Comparison of ENCODE assay signal across 14 mouse cellular contexts in genomic region chr9:14718332-14718691, GRCm38 (mm10). TPM values are rescaled to one million over a fixed set of nuclear protein-coding genes. Genes with fewer than 3 reads are reported as not detected.
DNase-seq lines count a peak whose midpoint lies in the region; ATAC-seq and TF ChIP-seq lines count a peak whose summit lies in the region.
"Had no signal": no experiment of that assay in that cellular context is flagged by ENCODE, and none has a peak within 500 bp of the region (broad histone marks: within the 10 kb centered on the region; RNA-seq: fewer than 3 reads in every experiment).

No protein-coding gene starts in this region.

- H3K4me2 ChIP-seq in intestine, embryonic 14.5 days (ENCODE audit: low read length) = peak overlapping the region; percentile 13
- no peak overlapping the region for H3K4me2 ChIP-seq in intestine, embryonic 15.5 days (replicated peaks)
- peak overlapping the region; percentile 38 for H3K4me2 ChIP-seq in intestine, embryonic 16.5 days (ENCODE audit: low read depth, low read length)
- H3K4me2 ChIP-seq in stomach, embryonic 16.5 days (ENCODE audit: low read depth, low read length) = peak overlapping the region; percentile 41
- H3K4me2 ChIP-seq: embryonic facial prominence, embryonic 13.5 days had no signal

- H3K36me3 ChIP-seq in intestine, embryonic 14.5 days (ENCODE audit: control insufficient read depth, insufficient read depth, low read length) = no peaks in the 10 kb centered on the region
- H3K36me3 ChIP-seq in intestine, embryonic 15.5 days = no peaks in the 10 kb centered on the region
- no peaks in the 10 kb centered on the region for H3K36me3 ChIP-seq in testis, adult 2 months (ENCODE audit: control insufficient read depth, insufficient read depth, low read length)
- no peaks in the 10 kb centered on the region for H3K36me3 ChIP-seq in intestine, embryonic 16.5 days (ENCODE audit: control insufficient read depth, insufficient read depth, low read length)
- no peaks in the 10 kb centered on the region for H3K36me3 ChIP-seq in stomach, embryonic 16.5 days (ENCODE audit: control insufficient read depth, insufficient read depth, low read length)
- H3K36me3 ChIP-seq: embryonic facial prominence, embryonic 13.5 days had no signal

- H3K27me3 ChIP-seq in intestine, embryonic 14.5 days (replicated peaks; ENCODE audit: control insufficient read depth, insufficient read depth, low read length) = no peaks in the 10 kb centered on the region
- no peaks in the 10 kb centered on the region for H3K27me3 ChIP-seq in intestine, embryonic 15.5 days (replicated peaks)
- no peaks in the 10 kb centered on the region for H3K27me3 ChIP-seq in testis, adult 2 months (ENCODE audit: control insufficient read depth, insufficient read depth, low read length)
- H3K27me3 ChIP-seq in intestine, embryonic 16.5 days (replicated peaks; ENCODE audit: control insufficient read depth, insufficient read depth, low read length) = no peaks in the 10 kb centered on the region
- H3K27me3 ChIP-seq in stomach, embryonic 16.5 days (ENCODE audit: control insufficient read depth, insufficient read depth, low read length) = no peaks in the 10 kb centered on the region
- H3K27me3 ChIP-seq: embryonic facial prominence, embryonic 13.5 days had no signal

- no peak for TF ChIP-seq CTCF in testis, adult 2 months (IDR thresholded peaks at IDR 0.05; ENCODE audit: control insufficient read depth, insufficient read depth, insufficient replicate concordance, low read depth, low read length)
- TF ChIP-seq CTCF in left cerebral cortex, adult 2 months (IDR thresholded peaks at IDR 0.05) = no peak

- no peaks in the 10 kb centered on the region; the same call in 1 of the 2 replicates for H3K4me1 ChIP-seq in intestine, embryonic 14.5 days (replicated peaks; ENCODE audit: control insufficient read depth, insufficient read depth, low read length)
- 0 out of 2 replicates have a peak, but pooled peaks cover 2% of the 10 kb centered on the region for H3K4me1 ChIP-seq in intestine, embryonic 15.5 days (replicated peaks)
- peaks cover 2% of the 10 kb centered on the region; the same call in 1 of the 2 replicates for H3K4me1 ChIP-seq in testis, adult 2 months (ENCODE audit: control insufficient read depth, insufficient read depth, low read length)
- H3K4me1 ChIP-seq in intestine, embryonic 16.5 days (ENCODE audit: control insufficient read depth, insufficient read depth, low read length) = peaks cover 4% of the 10 kb centered on the region
- peaks cover 11% of the 10 kb centered on the region; the same call in 1 of the 2 replicates for H3K4me1 ChIP-seq in stomach, embryonic 16.5 days (ENCODE audit: control insufficient read depth, insufficient read depth, low read length)
- H3K4me1 ChIP-seq: embryonic facial prominence, embryonic 13.5 days had no signal

- TF ChIP-seq POLR2A in testis, adult 2 months (IDR thresholded peaks at IDR 0.05; ENCODE audit: control insufficient read depth, low read depth, low read length) = no peak

- ATAC-seq in intestine, embryonic 14.5 days (replicated peaks; ENCODE audit: low FRiP score, low TSS enrichment, low read depth) = no peak
- no peak for ATAC-seq in intestine, embryonic 15.5 days
- ATAC-seq in intestine, embryonic 16.5 days = no peak
- no peak for ATAC-seq in stomach, embryonic 16.5 days (ENCODE audit: insufficient read depth, low FRiP score)

- no peaks in the 10 kb centered on the region for H3K9me3 ChIP-seq in intestine, embryonic 14.5 days (ENCODE audit: control insufficient read depth, low read length)
- H3K9me3 ChIP-seq in intestine, embryonic 15.5 days = no peaks in the 10 kb centered on the region
- H3K9me3 ChIP-seq in intestine, embryonic 16.5 days (ENCODE audit: control insufficient read depth, low read length) = no peaks in the 10 kb centered on the region
- no peaks in the 10 kb centered on the region for H3K9me3 ChIP-seq in stomach, embryonic 16.5 days (replicated peaks; ENCODE audit: control insufficient read depth, low read length)
- H3K9me3 ChIP-seq: embryonic facial prominence, embryonic 13.5 days had no signal

- intact Hi-C loops in left cerebral cortex, adult 2 months (cut with DNase I) = no loop called here

- H3K4me3 ChIP-seq in intestine, embryonic 14.5 days (ENCODE audit: low read depth, low read length) = no peak overlapping the region
- H3K4me3 ChIP-seq in intestine, embryonic 15.5 days (replicated peaks) = no peak overlapping the region
- H3K4me3 ChIP-seq in testis, adult 2 months (ENCODE audit: control insufficient read depth, low read depth, low read length) = peak overlapping the region; percentile 41
- H3K4me3 ChIP-seq in intestine, embryonic 16.5 days (ENCODE audit: low read length) = no peak overlapping the region
- peak overlapping the region; percentile 30; the same call in 1 of the 2 replicates for H3K4me3 ChIP-seq in stomach, embryonic 16.5 days (replicated peaks; ENCODE audit: low read length)
- H3K4me3 ChIP-seq in left cerebral cortex, adult 2 months = no peak overlapping the region
- H3K4me3 ChIP-seq: embryonic facial prominence, embryonic 13.5 days had no signal

- H3K27ac ChIP-seq in intestine, embryonic 14.5 days (ENCODE audit: low read depth) = 0 out of 2 replicates have a peak overlapping the region, but pooled peaks have one; percentile 33
- no peak overlapping the region for H3K27ac ChIP-seq in intestine, embryonic 15.5 days
- no peak overlapping the region for H3K27ac ChIP-seq in testis, adult 2 months (ENCODE audit: control insufficient read depth, insufficient read depth, low read depth, low read length)
- no peak overlapping the region for H3K27ac ChIP-seq in intestine, embryonic 16.5 days (ENCODE audit: low read length)
- H3K27ac ChIP-seq in stomach, embryonic 16.5 days (ENCODE audit: low read length) = no peak overlapping the region
- no peak overlapping the region for H3K27ac ChIP-seq in left cerebral cortex, adult 2 months
- H3K27ac ChIP-seq: embryonic facial prominence, embryonic 13.5 days had no signal

- DNase-seq in intestine, embryonic 14.5 days (ENCODE audit: low spot score) = no peak
- DNase-seq in testis, postnatal 10 days (ENCODE audit: low spot score) = no peak
- DNase-seq in cerebellum, adult 8-10 months = no peak
- DNase-seq in left cerebral cortex, adult 2 months (ENCODE audit: extremely low spot score in 1 of 2, low spot score in 2 of 2) = no peak
- DNase-seq: forebrain, postnatal 0 days; right cerebral cortex, postnatal 4 days; thymus, postnatal 14 days had no signal

- 0 out of 2 replicates have a peak overlapping the region, but pooled peaks have one; percentile 20 for H3K9ac ChIP-seq in intestine, embryonic 14.5 days (ENCODE audit: low read length)
- no peak overlapping the region for H3K9ac ChIP-seq in intestine, embryonic 15.5 days
- H3K9ac ChIP-seq in intestine, embryonic 16.5 days (ENCODE audit: low read depth, low read length) = no peak overlapping the region
- no peak overlapping the region for H3K9ac ChIP-seq in stomach, embryonic 16.5 days (ENCODE audit: low read length)
- H3K9ac ChIP-seq: embryonic facial prominence, embryonic 13.5 days; forebrain, postnatal 0 days had no signal

RNA-seq across cellular contexts. Expression of gene Piwil4, which starts 22.2 kb away (rescaled TPM):
- 0.13 and 0.49 TPM in 2 replicates for polyA plus RNA-seq in intestine, embryonic 14.5 days (2014; fragmentation: Nextera tagmentation; extraction: Ambion mirVana)
- polyA plus RNA-seq in intestine, embryonic 15.5 days (2015; fragmentation: Nextera tagmentation; extraction: Ambion mirVana) = 0.20 and 0.28 TPM in 2 replicates
- 0.56 and 0.66 TPM in 2 replicates for polyA plus RNA-seq in testis, adult 2 months (2012; rRNA removed)
- polyA plus RNA-seq in intestine, embryonic 16.5 days (2015; fragmentation: Nextera tagmentation; extraction: Ambion mirVana) = 0.21 TPM in 2 replicates
- polyA plus RNA-seq in stomach, embryonic 16.5 days (2015; fragmentation: Nextera tagmentation; extraction: Ambion mirVana) = 0.07 and 0.15 TPM in 2 replicates
- total RNA-seq in left cerebral cortex, adult 2 months (2021) = not detected
- polyA plus RNA-seq: embryonic facial prominence, embryonic 13.5 days had no signal

RNA-seq across cellular contexts. Expression of gene Fut4, which starts 33.9 kb away (rescaled TPM):
- polyA plus RNA-seq in intestine, embryonic 14.5 days (2014; fragmentation: Nextera tagmentation; extraction: Ambion mirVana) = 6.5 and 6.7 TPM in 2 replicates
- polyA plus RNA-seq in intestine, embryonic 15.5 days (2015; fragmentation: Nextera tagmentation; extraction: Ambion mirVana) = 5.3 and 5.4 TPM in 2 replicates
- polyA plus RNA-seq in testis, adult 2 months (2012; rRNA removed) = 0.22 and 0.46 TPM in 2 replicates
- 4.6 and 5.2 TPM in 2 replicates for polyA plus RNA-seq in intestine, embryonic 16.5 days (2015; fragmentation: Nextera tagmentation; extraction: Ambion mirVana)
- 6.7 and 6.9 TPM in 2 replicates for polyA plus RNA-seq in stomach, embryonic 16.5 days (2015; fragmentation: Nextera tagmentation; extraction: Ambion mirVana)
- under 1 TPM; 0.09 to 0.19 TPM for total RNA-seq in left cerebral cortex, adult 2 months (2021)

RNA-seq across cellular contexts. Expression of gene 1700012B09Rik, which starts 52.5 kb away (rescaled TPM):
- not detected in 2 replicates for polyA plus RNA-seq in intestine, embryonic 14.5 days (2014; fragmentation: Nextera tagmentation; extraction: Ambion mirVana)
- not detected in 2 replicates for polyA plus RNA-seq in intestine, embryonic 15.5 days (2015; fragmentation: Nextera tagmentation; extraction: Ambion mirVana)
- 94.9 and 109 TPM in 2 replicates for polyA plus RNA-seq in testis, adult 2 months (2012; rRNA removed)
- polyA plus RNA-seq in intestine, embryonic 16.5 days (2015; fragmentation: Nextera tagmentation; extraction: Ambion mirVana) = not detected in 2 replicates
- polyA plus RNA-seq in stomach, embryonic 16.5 days (2015; fragmentation: Nextera tagmentation; extraction: Ambion mirVana) = not detected in 2 replicates
- total RNA-seq in left cerebral cortex, adult 2 months (2021) = not detected
- total RNA-seq: adrenal gland, adult 2 months; hematopoietic stem cell, adult 5-6 weeks had no signal
- polyA plus RNA-seq: adrenal gland, adult 2 months; embryonic facial prominence, embryonic 13.5 days had no signal

Comparison
In these comparisons a context has a peak if more than half of its experiments do, and no peak if none do; other contexts are left out.
1. H3K4me3 ChIP-seq: peak in testis, adult 2 months (single experiment) and stomach, embryonic 16.5 days (single experiment); none in intestine, embryonic 14.5 days (single experiment), intestine, embryonic 15.5 days (single experiment), intestine, embryonic 16.5 days (single experiment) and left cerebral cortex, adult 2 months (single experiment).
2. RNA of gene 1700012B09Rik, which starts 52.5 kb away (polyA plus RNA-seq): 94.9 to 109 TPM in testis, adult 2 months; not detected in intestine, embryonic 14.5 days, not detected in intestine, embryonic 15.5 days, not detected in intestine, embryonic 16.5 days and not detected in stomach, embryonic 16.5 days; every median in the first group is over 10 times any median in the second.